Mouse (Mus musculus): ENCODE results near the gene Dnmt3a. TPM values are rescaled to one million over a fixed set of nuclear protein-coding genes. Genes with fewer than 3 reads are reported as not detected.

The Dnmt3a gene
- total and polyA plus RNA-seq, 3 experiments, result 15.5 to 61.5 (median 23.4) TPM

DNA sequence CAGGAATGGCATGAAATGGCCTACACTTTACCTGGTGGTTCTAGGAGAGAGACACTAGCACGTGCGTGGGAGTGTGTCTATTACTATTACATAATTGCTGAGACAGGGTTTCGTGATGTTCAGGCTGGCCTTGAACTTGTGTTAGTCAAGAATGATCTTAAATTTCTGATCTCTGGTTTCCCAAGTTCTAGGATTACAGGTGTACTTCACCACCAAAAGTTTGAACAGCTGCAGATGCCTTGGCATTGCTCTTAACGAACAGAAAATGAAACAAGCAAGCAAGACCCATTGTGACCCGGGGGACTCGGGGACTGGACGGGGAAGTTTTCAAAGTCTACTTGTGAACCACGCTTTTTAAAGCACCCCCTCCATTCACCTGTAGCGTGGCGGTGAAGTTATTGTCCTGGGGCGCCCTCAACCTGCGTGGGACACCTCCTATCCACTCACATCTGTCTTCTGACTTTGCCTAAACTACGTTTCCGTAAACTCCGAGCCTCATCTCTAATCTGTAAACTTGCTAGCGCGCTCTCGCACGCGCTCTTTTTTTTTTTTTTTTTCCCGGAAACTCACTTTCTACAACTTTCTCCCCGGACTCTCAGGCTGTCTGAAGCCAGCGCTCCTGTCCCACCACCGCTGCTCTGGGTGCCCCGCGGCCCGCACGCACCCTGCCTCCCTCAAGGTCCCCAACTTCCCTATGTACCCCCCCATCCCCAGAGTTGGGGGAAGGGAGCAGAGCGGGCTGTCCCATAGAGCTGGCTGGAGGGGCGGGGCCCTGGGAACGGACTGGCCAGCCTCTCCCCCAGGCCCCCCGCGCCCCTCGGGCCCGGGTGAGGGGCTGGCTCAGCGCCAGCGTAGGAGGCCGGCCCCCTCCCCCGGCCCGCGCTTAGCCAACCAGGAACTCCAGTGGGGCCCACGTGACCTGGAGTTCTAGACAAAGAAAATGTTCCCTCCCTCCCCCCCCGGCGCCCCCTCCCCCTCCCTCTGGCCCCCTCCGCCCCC lies 85.2 kb downstream of the Dnmt3a start:
- H3K4me1 ChIP-seq (ENCODE audit: control insufficient read depth in 1 of 2, insufficient read depth in 2 of 2), result peaks cover 11 to 43% of the 10 kb centered on the region in 2 experiments
- TF ChIP-seq CHD1 (IDR thresholded peaks at IDR 0.05; ENCODE audit: low read depth, low read length) (no peak), RAD21 (IDR thresholded peaks at IDR 0.05; ENCODE audit: low read depth, low read length) (no peak; the same call in 1 of the 2 replicates), SMC3 (IDR thresholded peaks at IDR 0.05; ENCODE audit: low read depth, low read length) (no peak), ZC3H11A (IDR thresholded peaks at IDR 0.05; ENCODE audit: low read depth, low read length) (no peak), ZMIZ1 (IDR thresholded peaks at IDR 0.05; ENCODE audit: low read depth, low read length) (no peak), MXI1 (IDR thresholded peaks at IDR 0.05; ENCODE audit: low read depth, low read length) (peak; percentile 46; the same call in 1 of the 2 replicates), POLR2A (IDR thresholded peaks at IDR 0.05; ENCODE audit: low read depth, low read length) (peak; percentile 34; the same call in 1 of the 2 replicates), GABPA (IDR thresholded peaks at IDR 0.05; ENCODE audit: insufficient replicate concordance, low read depth, low read length) (no peak), JUN (IDR thresholded peaks at IDR 0.05; ENCODE audit: insufficient read depth, low read depth, low read length) (no peak), USF1 (IDR thresholded peaks at IDR 0.05; ENCODE audit: low read depth, low read length) (peak; percentile 74), MAFK (IDR thresholded peaks at IDR 0.05; ENCODE audit: insufficient replicate concordance, low read length) (no peak), RCOR1 (conservative IDR thresholded peaks at IDR 0.05; ENCODE audit: low read depth, low read length) (no peak), ZNF384 (IDR thresholded peaks at IDR 0.05; ENCODE audit: low read depth, low read length) (peak; percentile 94), ELF1 (IDR thresholded peaks at IDR 0.05; ENCODE audit: low read depth, low read length) (no peak), ETS1 (conservative IDR thresholded peaks at IDR 0.05; ENCODE audit: low read depth, low read length) (0 out of 2 replicates have a peak, but pooled peaks have one; percentile 9), TCF12 (IDR thresholded peaks at IDR 0.05; ENCODE audit: low read depth, low read length) (no peak; the same call in 1 of the 2 replicates), KAT2A (IDR thresholded peaks at IDR 0.05; ENCODE audit: insufficient replicate concordance, low read length) (no peak), USF2 (conservative IDR thresholded peaks at IDR 0.05; ENCODE audit: low read depth, low read length) (no peak; the same call in 1 of the 2 replicates), BHLHE40 (IDR thresholded peaks at IDR 0.05; ENCODE audit: low read depth, low read length) (peak; percentile 51; the same call in 1 of the 2 replicates), NELFE (IDR thresholded peaks at IDR 0.05; ENCODE audit: low read depth, low read length) (no peak; the same call in 1 of the 2 replicates), CTCF (conservative IDR thresholded peaks at IDR 0.05 in 1 of 2, IDR thresholded peaks at IDR 0.05 in 1 of 2; ENCODE audit: low read depth in 2 of 2, low read length in 2 of 2) (no peak), CHD2 (IDR thresholded peaks at IDR 0.05; ENCODE audit: low read length) (peak; percentile 41), MYC (IDR thresholded peaks at IDR 0.05; ENCODE audit: low read depth, low read length) (no peak), IRF4 (IDR thresholded peaks at IDR 0.05; ENCODE audit: low read depth, low read length) (no peak; the same call in 1 of the 2 replicates), SIN3A (IDR thresholded peaks at IDR 0.05; ENCODE audit: low read length) (peak; percentile 43; the same call in 1 of the 2 replicates), MEF2A (IDR thresholded peaks at IDR 0.05; ENCODE audit: borderline replicate concordance, low read depth, low read length) (no peak), UBTF (IDR thresholded peaks at IDR 0.05; ENCODE audit: low read depth, low read length) (no peak), EP300 (IDR thresholded peaks at IDR 0.05; ENCODE audit: low read length) (no peak), JUND (conservative IDR thresholded peaks at IDR 0.05; ENCODE audit: low read depth, low read length) (no peak), NRF1 (IDR thresholded peaks at IDR 0.05; ENCODE audit: low read depth, low read length) (no peak)

More for the DNA sequence above, 85.2 kb downstream of the Dnmt3a start:
- Histone ChIP-seq H3K79me2 (replicated peaks; ENCODE audit: control insufficient read depth, extremely low read depth, insufficient read depth, poor library complexity, severe bottlenecking) (no peaks in the 10 kb centered on the region), H3K9ac (ENCODE audit: insufficient read depth, low read depth) (peak overlapping the region; percentile 48), H3K27me3 (replicated peaks) (no peaks in the 10 kb centered on the region), H3K36me3 (replicated peaks in 1 of 2; ENCODE audit: control insufficient read depth in 1 of 2, insufficient read depth in 1 of 2, low read length in 1 of 2) (peaks cover 21 to 88% of the 10 kb centered on the region in 2 experiments), H3K4me3 (replicated peaks in 1 of 3; ENCODE audit: low read depth in 2 of 3, low read length in 2 of 3, poor library complexity in 1 of 3) (peak overlapping the region in 2 of 3 experiments; percentile 45 to 69), H3K9me3 (replicated peaks; ENCODE audit: low read length) (no peaks in the 10 kb centered on the region), H3K4me2 (ENCODE audit: insufficient read depth, low read depth, poor library complexity, severe bottlenecking) (peak overlapping the region; percentile 81), H3K27ac (ENCODE audit: insufficient read depth, low read depth) (peak overlapping the region; percentile 58)
- dilution Hi-C loops (cut with MboI; ENCODE audit: extremely low pct_ligation_motif_present, extremely low pct_unique_long_range_greater_than_20kb, low sequenced_read_pairs), result no loop called here
- DNase-seq (ENCODE audit: extremely low read depth), result peak; percentile 35
- in situ Hi-C loops (cut with MboI; ENCODE audit: low pct_ligation_motif_present, low pct_unique_long_range_greater_than_20kb, low sequenced_read_pairs), result no loop called here

All from CH12.LX (cell line).